Mouse (Mus musculus) cerebellum, postnatal 10 days (tissue): ENCODE measurements around the gene Ranbp17.

Source experiments
- DNase-seq, 2 experiments: peaks; one replicate each; pipeline ENCODE4 v3.0.0; 2021; ENCODE audit warnings: mixed read lengths in 2 of 2

Ranbp17 gene

GRCm38 (mm10) chr11:33399346-33399745 is 114.2 kb downstream of the Ranbp17 start:
- DNase-seq: peak in 1 of 2 experiments; percentile 8

GRCm38 (mm10) chr11:33398701-33399100 is 114.8 kb downstream of the Ranbp17 start:
- DNase-seq: no peak

- no peak for DNase-seq
Observed at GRCm38 (mm10) chr11:33396275-33396674, 117.3 kb downstream of the Ranbp17 start.

DNA sequence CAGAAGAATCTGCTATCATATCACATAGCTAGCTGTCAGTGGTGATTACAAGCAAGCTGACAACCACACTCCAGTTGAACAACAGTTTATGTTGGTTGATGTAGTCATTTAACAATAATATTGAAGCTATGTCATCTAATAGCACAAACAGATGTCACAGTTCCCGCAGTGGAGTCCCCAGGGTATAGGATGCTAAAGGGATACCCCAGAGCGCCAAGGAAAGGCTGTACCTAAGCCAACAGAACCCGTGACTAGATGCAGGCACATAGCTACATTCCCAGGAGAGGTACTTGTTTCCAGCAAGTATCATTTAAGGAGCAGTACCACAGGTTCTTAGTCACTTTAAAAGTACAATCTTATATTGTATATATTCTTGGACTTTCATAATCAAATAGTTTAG is 119.5 kb downstream of the Ranbp17 start:
- DNase-seq: peak; percentile 15 to 25

DNA sequence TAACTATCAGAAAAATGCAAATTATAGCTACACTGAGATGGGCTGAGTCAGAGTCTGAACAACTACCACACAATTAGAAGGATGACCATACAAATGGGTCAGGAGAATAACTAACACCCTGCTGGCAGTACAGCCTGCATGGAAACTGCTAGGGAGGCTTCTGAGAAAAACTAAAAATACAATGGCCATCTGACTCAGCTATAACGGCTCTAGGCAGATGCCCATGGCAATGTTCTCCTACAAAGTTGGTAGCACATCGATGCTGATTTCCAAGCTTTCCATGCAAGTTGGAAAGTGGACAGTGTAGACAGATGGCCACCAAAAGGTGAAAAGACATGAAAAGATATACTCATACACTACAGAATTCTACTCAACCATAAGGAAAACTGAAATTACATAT is 124.9 kb downstream of the Ranbp17 start:
- no peak for DNase-seq

DNA sequence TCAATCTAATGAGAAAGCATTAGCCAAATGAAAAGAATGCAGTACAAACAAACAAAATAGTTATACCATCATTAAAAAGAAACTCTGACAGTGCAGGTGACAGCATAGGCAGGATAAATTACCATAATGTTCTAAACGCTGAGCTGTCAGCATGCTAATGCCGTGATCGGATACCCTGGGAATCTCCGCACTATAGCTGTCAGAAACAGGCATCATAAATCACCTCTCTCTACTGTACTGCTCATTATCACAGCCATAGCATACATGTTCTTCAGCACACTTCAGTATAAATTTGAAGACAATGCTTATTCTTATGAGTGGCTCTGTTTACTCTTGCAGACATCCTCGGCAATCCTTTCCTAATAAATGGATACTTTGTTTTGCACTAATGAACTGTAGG is 151.7 kb downstream of the Ranbp17 start:
- DNase-seq: no peak

DNA sequence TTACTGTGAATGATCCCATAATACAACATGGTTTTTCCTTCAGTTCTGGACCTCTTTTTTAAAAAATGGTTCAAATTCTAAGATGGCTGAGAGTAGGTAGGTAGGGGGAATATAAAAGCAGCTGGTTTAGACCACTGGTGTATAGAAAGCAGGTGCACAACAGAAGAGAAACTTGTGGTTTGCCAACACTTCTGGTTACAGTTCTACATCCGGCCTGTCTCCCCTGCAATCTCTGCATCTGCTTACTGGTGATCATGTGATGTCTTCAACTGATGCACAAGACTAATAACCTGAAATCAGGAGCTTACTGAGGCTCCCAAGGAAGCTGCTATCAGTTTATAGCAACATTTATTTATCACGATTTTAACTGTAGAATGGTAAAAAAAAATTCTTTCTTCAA is 164.3 kb downstream of the Ranbp17 start:
- no peak for DNase-seq

DNA sequence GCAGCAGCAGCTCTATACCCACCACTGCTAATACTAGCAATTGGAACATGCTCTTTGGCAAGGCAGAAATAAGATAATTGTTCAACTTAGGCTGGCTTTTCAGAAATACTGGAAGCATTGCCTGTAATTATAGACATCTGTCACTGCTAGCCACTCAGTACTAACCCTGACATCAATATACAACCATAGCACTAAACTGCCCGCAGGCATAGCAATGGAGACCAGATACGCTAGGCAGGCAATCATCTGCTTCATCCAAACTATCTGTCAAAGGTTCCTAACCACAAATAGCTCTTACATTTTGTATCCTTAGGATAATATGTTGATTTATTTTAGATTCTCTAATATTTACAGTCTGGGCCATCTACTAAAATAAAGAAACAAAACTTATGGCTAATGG is 171.5 kb downstream of the Ranbp17 start:
- no peak for DNase-seq

DNA sequence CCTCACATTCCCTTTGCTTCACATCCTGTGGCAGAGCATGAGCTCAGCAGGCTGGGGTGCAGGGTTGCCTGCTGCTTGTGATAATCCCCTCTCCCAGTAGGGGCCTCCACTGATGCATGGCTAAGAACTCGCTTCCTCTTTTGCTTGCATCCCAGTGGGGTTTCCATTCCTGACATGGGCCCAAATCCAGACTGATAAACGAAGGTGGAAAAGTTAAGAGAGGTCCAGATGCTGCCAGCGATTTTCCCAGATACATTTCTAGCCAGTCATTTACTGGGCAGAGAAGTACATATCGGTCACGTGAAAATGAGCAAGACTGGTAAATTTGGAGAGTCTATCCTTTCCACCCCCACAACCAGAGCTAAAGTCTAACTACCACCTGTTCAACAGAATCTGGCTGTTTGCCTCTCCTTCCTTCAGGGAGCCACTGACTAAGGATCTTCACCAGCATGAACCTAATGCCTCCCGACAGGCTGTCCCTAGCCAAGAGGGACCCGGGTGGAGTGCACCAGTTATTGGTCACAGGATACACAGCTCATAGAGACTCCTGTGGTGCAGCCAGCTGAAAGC is 176.9 kb downstream of the Ranbp17 start:
- peak; percentile 90 to 94 for DNase-seq

GRCm38 (mm10) chr11:33335616-33336015 is 177.9 kb downstream of the Ranbp17 start:
- peak; percentile 54 to 58 for DNase-seq

GRCm38 (mm10) chr11:33332137-33332536 is 181.4 kb downstream of the Ranbp17 start:
- no peak for DNase-seq

GRCm38 (mm10) chr11:33319006-33319611 is 194.4 kb downstream of the Ranbp17 start:
- DNase-seq: peak; percentile 61 to 71

GRCm38 (mm10) chr11:33309566-33309965 is 204.0 kb downstream of the Ranbp17 start:
- DNase-seq: no peak

DNA sequence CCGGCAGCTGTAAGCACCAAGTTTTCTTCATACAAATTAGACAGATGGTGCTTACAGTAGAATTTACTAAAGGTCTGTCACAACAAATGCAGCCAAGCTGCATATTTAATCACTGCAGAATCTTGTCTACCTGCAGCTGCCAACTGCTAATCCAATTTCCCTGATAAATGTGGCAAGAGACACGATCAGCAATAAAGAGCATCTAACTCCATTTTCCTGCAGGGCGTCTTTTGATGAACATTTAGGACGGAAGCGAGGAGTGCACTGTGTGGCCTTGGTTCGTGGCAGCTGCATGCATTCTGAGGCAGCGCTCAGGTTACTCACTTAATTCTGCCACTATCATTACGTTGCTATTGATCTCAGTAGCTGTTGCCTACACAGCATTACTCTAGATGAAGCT is 212.7 kb downstream of the Ranbp17 start:
- DNase-seq: peak; percentile 54 to 56

DNA sequence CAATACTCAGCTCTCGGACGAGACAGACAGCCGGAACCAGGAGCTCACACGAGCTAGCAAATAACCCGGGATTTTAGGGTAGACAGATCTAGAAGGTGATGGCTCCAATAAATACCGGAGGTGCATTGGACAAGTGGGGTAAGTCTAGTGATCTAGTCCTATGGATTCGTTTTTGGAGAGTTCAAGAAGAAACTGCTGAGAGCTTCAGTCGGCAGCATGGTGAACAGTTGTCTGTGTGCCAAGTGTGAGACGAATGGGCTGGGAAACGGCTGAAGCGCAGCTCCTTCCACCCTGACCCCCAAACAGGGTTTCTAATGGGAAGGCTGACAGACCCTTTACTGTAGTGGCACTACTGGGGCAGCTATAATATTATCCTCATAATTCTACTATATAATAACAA is 214.2 kb downstream of the Ranbp17 start:
- DNase-seq: peak; percentile 81 to 84

GRCm38 (mm10) chr11:33297121-33297520 is 216.4 kb downstream of the Ranbp17 start:
- peak; percentile 55 to 63 for DNase-seq

DNA sequence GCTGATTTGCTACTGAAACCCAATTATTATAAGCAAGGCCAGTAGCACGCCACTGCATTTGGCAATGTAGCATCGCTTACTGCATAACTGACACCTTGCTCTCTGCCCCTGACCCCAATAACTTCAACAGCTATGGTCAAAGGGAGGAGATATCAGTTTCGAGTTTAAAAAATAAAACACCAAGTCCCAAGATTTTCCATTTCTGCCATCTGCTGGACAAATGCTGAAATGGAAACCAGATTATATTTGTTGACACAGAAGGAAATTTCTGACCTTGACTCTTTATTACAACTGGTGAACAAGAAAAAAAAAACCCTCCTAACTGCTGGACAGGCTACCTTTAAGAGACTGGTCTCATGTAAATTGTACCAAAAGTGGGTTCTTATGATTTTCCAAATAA is 218.1 kb downstream of the Ranbp17 start:
- peak; percentile 48 to 68 for DNase-seq

DNA sequence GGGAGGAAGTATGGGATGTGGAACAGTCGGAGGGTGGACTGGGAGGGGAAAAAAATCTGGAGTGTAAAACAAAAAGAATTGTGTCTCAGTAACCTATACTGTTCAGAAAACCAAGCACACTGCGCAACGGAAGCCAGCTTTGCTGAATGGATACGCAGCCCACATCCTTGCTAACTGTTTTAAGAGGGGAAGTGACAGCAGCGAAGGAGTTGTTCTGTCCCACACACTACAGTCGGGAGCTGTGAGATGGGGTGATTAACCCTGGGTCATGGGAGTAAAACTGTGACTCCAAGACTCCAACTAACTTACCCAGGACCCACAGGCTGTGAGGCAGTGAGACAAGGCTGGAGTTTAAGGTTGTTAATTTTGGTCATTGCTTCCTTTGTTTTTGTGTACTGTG is 219.5 kb downstream of the Ranbp17 start:
- no peak for DNase-seq

DNA sequence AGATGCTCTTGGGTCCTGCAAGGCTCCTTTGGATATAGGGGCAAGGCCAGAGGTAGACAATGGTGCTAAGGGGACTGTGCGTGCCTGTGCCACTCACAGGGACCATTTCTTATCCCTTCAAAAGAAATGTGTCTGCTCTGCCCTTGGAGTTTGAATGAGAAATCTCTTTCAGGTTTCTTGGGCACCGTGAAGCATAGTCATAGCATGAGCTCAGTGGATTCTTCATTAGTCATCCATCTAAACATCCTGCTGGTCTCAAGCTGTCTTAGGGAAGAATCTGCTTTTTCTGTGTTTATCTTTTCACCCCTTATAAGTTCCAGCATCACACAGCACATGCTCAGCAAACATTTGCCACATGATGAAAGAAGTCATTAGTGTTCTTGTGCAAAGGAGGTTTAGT is 235.0 kb downstream of the Ranbp17 start:
- DNase-seq: no peak

GRCm38 (mm10) chr11:33276637-33277036 is 236.9 kb downstream of the Ranbp17 start, which contains the start of gene Gm12117:
TSS of gene Gm12117 (minus strand) at chr11:33276737.
- no peak for DNase-seq

DNA sequence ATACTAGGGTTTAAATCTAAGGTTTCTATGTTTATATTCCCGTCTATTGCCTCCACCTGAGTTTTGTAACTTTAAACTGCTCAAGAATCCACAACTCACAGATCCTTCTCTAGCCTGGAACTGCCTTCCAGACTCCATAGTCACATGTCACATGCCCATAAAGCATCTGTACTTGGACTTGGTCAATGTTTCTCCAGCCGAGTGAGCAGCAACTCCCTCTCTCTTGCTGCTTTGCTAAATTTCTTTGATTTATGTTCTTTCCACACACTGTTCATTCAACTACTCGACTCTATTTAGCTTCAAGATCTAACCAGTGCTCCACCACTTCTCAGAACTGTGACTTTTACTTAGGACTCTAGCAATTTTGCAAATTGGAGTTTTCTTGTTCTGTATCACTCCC is 238.7 kb downstream of the Ranbp17 start:
- DNase-seq: no peak

DNA sequence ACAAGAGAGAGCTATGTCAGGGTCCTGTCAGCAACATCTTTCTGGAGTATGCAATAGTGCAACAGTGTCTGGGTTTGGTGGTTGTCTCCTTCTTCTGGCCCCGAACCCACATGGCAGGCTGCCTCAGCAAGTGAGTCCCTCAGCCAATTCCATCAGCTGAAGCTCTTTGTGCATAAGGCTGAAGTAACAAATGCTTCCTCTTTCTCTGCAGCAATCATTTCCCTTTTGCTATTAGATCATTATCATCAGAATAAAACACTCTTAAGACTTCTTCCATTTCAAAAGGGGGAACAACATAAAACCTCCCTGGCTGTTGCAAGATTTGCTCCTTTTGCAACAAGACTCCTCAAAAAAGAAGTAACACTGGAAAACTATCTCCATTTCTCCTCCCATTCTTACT is 239.3 kb downstream of the Ranbp17 start:
- peak; percentile 42 to 43 for DNase-seq

GRCm38 (mm10) chr11:33240295-33240694 is 273.3 kb downstream of the Ranbp17 start:
- DNase-seq: no peak

DNA sequence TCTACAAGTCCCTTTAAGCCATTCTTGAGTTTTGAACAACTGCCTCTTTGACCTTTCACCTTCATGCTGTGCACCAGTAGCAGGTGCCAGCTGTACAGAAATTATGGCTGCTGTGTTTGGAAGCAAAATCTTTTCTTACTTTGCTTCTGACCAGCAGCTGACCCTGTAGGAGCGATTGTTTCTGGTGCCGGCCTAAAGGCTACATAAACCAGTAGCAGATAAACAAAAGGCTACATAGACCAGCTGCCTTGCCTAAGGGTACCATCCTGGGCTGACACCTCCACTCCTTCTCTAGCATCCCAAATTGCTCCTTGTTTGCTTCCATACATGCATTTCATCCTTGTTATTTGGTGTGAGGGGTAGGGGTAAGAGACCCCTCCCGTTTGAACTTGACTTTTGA is 279.4 kb downstream of the Ranbp17 start:
- no peak for DNase-seq

GRCm38 (mm10) chr11:33232056-33232455 is 281.5 kb downstream of the Ranbp17 start:
- DNase-seq: no peak
